Mouse (Mus musculus) 416B (cell line): ENCODE data around the gene Akap9.
"Not testable (repeated sequence)": the region's sequence is repeated elsewhere in the genome, so short reads cannot be mapped to it uniquely, and the experiment has no call there.

Experiments used
- DNase-seq: peaks from one replicate; pipeline ENCODE4 v3.0.0; 2011; ENCODE audit warnings: low read depth

Gene Akap9

GRCm38 (mm10) chr5:4040372-4040771 is 112.5 kb downstream of the Akap9 start:
- peak; percentile 37 for DNase-seq

- DNase-seq = no peak
Measured at GRCm38 (mm10) chr5:4040922-4041321, 113.1 kb downstream of the Akap9 start.

GRCm38 (mm10) chr5:4060313-4060712 is 132.5 kb downstream of the Akap9 start:
- no peak for DNase-seq

GRCm38 (mm10) chr5:4066476-4067115 is 138.7 kb downstream of the Akap9 start:
- DNase-seq = no peak

- no peak for DNase-seq
Measured at GRCm38 (mm10) chr5:4067203-4067602, 139.3 kb downstream of the Akap9 start.

- peak; percentile 19 for DNase-seq
Measured at GRCm38 (mm10) chr5:4079086-4079485, 151.2 kb downstream of the Akap9 start.

GRCm38 (mm10) chr5:4080861-4081260 is 153.0 kb downstream of the Akap9 start:
- DNase-seq = no peak

- peak; percentile 10 for DNase-seq
Measured at GRCm38 (mm10) chr5:4081513-4081912, 153.7 kb downstream of the Akap9 start.

GRCm38 (mm10) chr5:4084948-4085347 is 157.1 kb downstream of the Akap9 start:
- no peak for DNase-seq

- DNase-seq = no peak
Measured at GRCm38 (mm10) chr5:4086309-4086708, 158.5 kb downstream of the Akap9 start.

GRCm38 (mm10) chr5:4088190-4088589 is 160.3 kb downstream of the Akap9 start:
- no peak for DNase-seq

GRCm38 (mm10) chr5:4094471-4094870 is 166.6 kb downstream of the Akap9 start:
- no peak for DNase-seq

GRCm38 (mm10) chr5:4101031-4101430 is 173.2 kb downstream of the Akap9 start:
- no peak for DNase-seq

- peak; percentile 63 for DNase-seq
Measured at GRCm38 (mm10) chr5:4101770-4102169, 173.9 kb downstream of the Akap9 start.

- DNase-seq = peak; percentile 36
Measured at GRCm38 (mm10) chr5:4103626-4104340, 175.9 kb downstream of the Akap9 start.

- DNase-seq = peak; percentile 96
Measured at GRCm38 (mm10) chr5:4104341-4105040, 176.6 kb downstream of the Akap9 start, which contains the start of gene Cyp51. Cyp51 (minus strand) TSS chr5:4104746.

- no peak for DNase-seq
Measured at GRCm38 (mm10) chr5:4105651-4106186, 177.9 kb downstream of the Akap9 start.

- not testable (repeated sequence) for DNase-seq
Measured at GRCm38 (mm10) chr5:4107056-4107455, 179.2 kb downstream of the Akap9 start.

GRCm38 (mm10) chr5:4112570-4113098 is 184.8 kb downstream of the Akap9 start:
- no peak for DNase-seq
